Mouse (Mus musculus) midbrain, embryonic 11.5 days (tissue): ENCODE measurements around the gene Ifnk. TPM values are rescaled to one million over a fixed set of nuclear protein-coding genes. Genes with fewer than 3 reads are reported as not detected.

Experiments
- ATAC-seq: fragments of 200-750 bp; cut with Nextera tagmentation; 2 replicates; pipeline ENCODE4 v1.8.0; 2017; ENCODE audit warnings: moderate TSS enrichment, moderate library complexity; ENCODE audit not compliant: low FRiP score
- DNase-seq: peaks from one replicate; pipeline ENCODE4 v3.0.0; 2015; ENCODE audit warnings: low spot score; ENCODE audit errors: missing footprints
- H3K27ac ChIP-seq: fragments of 300-500 bp; sonication (generic); 2 replicates; pipeline ENCODE4 v1.5.1; 2014; ENCODE audit warnings: low read depth, low read length
- H3K27me3 ChIP-seq: fragments of 300-500 bp; sonication (generic); 2 replicates; pipeline ENCODE4 v1.6.1; 2014; ENCODE audit warnings: mild to moderate bottlenecking, low read length, moderate library complexity, mixed read lengths; ENCODE audit not compliant: control insufficient read depth, insufficient read depth
- H3K36me3 ChIP-seq: fragments of 300-500 bp; sonication (generic); 2 replicates; pipeline ENCODE4 v1.6.1; 2014; ENCODE audit warnings: mild to moderate bottlenecking, low read length, moderate library complexity, mixed read lengths; ENCODE audit not compliant: control insufficient read depth, insufficient read depth
- H3K4me1 ChIP-seq: fragments of 300-500 bp; sonication (generic); 2 replicates; pipeline ENCODE4 v1.6.1; 2014; ENCODE audit warnings: low read length; ENCODE audit not compliant: control insufficient read depth, insufficient read depth
- H3K4me2 ChIP-seq: fragments of 300-500 bp; sonication (generic); 2 replicates; pipeline ENCODE4 v1.6.1; 2014; ENCODE audit warnings: mild to moderate bottlenecking, moderate library complexity
- H3K4me3 ChIP-seq: fragments of 300-500 bp; sonication (generic); 2 replicates; pipeline ENCODE4 v1.5.1; 2014; ENCODE audit warnings: low read depth, low read length
- H3K9ac ChIP-seq: fragments of 300-500 bp; sonication (generic); 2 replicates; pipeline ENCODE4 v1.6.1; 2014; ENCODE audit warnings: low read length
- H3K9me3 ChIP-seq: fragments of 300-500 bp; sonication (generic); 2 replicates; pipeline ENCODE4 v1.6.1; 2016; ENCODE audit warnings: low read length; ENCODE audit not compliant: control insufficient read depth
- WGBS: fragments of 180-500 bp; shearing (Covaris S2); extraction: QIAGEN DNeasy Blood & Tissue Kit; methylation state at CpG from one replicate; pipeline ENCODE4 v1.1.7; 2014; 5-methylcytosine and 5-hydroxymethylcytosine counted together
- polyA plus RNA-seq: library from polyadenylated mRNA; unstranded; fragments of >200 nt; fragmentation: Nextera tagmentation; extraction: Ambion mirVana; gene quantifications from 2 replicates; pipeline ENCODE4 v1.2.1, GENCODE M21; 2014

Gene Ifnk
- polyA plus RNA-seq, 1 experiment from 2014 or later, result 0.46 TPM

GRCm38 (mm10) chr4:35148326-35148725 is 3.5 kb upstream of the Ifnk start:
- H3K27ac ChIP-seq, result no peak overlapping the region
- H3K4me1 ChIP-seq, result no peaks in the 10 kb centered on the region
- no peak for ATAC-seq
- peak; percentile 68 for DNase-seq
- no peak overlapping the region for H3K4me3 ChIP-seq
- no peaks in the 10 kb centered on the region for H3K9me3 ChIP-seq
- no peaks in the 10 kb centered on the region for H3K36me3 ChIP-seq
- H3K27me3 ChIP-seq, result no peaks in the 10 kb centered on the region
- H3K4me2 ChIP-seq, result no peak overlapping the region
- no peak overlapping the region for H3K9ac ChIP-seq
- WGBS, result 91% methylated on average over 4 of the region's 4 CpGs

DNA sequence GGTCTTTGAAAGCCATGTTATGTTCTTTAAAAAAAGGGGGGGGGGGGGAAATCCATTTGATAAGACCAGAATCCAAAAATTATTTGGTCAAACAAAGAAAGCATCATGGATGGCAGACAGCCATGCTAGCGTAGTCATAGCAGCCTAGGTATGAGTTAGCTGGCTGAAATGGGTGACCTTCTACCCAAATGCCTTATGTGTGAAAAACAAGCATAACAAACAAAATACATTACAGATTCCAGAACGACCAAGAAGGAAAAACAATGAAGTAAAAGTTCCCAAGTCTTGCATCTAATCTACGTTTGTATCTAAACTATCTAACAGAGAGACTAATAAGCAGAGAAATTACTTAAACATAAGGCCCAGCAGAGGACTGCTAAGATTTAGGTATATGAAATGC is 1.1 kb upstream of the Ifnk start:
- ATAC-seq (no peak), DNase-seq (peak; percentile 54)
- Histone ChIP-seq H3K27ac (no peak overlapping the region), H3K4me2 (no peak overlapping the region), H3K9ac (no peak overlapping the region), H3K4me3 (no peak overlapping the region), H3K9me3 (no peaks in the 10 kb centered on the region), H3K36me3 (no peaks in the 10 kb centered on the region), H3K4me1 (peaks cover 6% of the 10 kb centered on the region; the same call in 1 of the 2 replicates), H3K27me3 (no peaks in the 10 kb centered on the region)
- WGBS, result 78% methylated on average over 3 of the region's 3 CpGs

DNA sequence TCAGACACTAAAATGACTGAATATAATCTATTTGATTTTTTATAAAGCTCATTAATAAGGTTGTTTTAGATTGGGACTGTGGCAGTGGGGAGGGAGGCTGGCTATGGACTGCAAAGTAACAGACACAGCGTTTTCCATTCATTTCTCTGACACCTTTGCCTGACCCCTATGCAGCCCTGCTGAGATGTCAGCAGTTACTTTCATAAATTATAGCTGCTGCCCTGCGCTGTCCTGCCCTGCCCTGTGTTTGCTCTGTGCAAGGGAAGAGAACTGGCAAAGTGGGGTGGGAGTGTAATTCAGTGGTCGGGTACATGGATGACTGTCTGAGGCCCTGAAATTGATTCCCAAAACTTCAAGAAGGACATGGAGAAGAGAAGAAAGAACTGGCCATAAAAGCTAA is 2.2 kb downstream of the Ifnk start:
- peak; percentile 78 for DNase-seq
- H3K4me3 ChIP-seq, result no peak overlapping the region
- H3K27me3 ChIP-seq, result no peaks in the 10 kb centered on the region
- no peak overlapping the region for H3K9ac ChIP-seq
- ATAC-seq, result no peak
- H3K9me3 ChIP-seq, result no peaks in the 10 kb centered on the region
- H3K4me1 ChIP-seq, result peaks cover 11% of the 10 kb centered on the region; the same call in 1 of the 2 replicates
- H3K27ac ChIP-seq, result no peak overlapping the region
- 28% methylated on average over 3 of the region's 3 CpGs for WGBS
- no peaks in the 10 kb centered on the region for H3K36me3 ChIP-seq
- no peak overlapping the region for H3K4me2 ChIP-seq

DNA sequence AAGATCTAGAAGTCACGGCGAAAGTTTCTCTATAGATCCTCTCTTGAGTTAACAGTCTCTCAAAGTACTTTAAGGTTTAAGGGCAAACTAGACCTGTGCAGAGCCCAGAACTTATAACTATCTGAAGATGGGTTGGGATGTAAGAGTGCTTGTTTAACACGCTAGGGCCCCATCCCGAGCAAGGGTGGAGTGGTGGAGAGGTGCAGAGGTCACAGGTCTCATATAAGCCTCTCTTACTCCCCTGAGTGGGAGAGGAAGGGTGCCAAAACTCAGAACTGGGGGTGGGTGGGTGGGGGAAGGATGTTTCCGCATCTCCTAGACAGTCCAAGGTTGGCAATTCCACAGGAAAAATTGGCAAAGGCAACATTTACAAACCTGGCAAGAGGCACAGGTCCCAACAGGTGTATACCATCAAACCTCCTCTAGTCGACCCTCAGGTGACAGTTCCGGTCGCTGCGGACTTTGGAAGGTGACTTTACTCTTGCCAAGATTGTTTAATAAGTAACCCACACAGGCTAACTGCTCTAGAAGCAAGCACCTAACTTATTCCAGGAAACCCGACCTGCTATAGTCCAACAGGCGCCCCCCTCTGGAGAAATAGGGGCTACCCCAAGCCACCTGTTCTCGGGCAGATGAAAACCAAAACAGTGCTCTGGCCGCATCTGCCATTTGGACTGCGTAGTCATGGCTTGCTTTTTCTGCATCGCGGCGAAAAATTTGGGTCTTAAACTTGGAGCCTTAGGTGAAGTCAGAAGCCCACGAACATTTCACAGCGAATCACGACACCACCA is 3.5 kb downstream of the Ifnk start:
- ATAC-seq (peak; percentile 8; the same call in 1 of the 2 replicates), DNase-seq (peak; percentile 94)
- H3K9ac ChIP-seq, result peak overlapping the region; percentile 69; the same call in 1 of the 2 replicates
- peak overlapping the region; percentile 88 for H3K4me2 ChIP-seq
- H3K4me1 ChIP-seq, result peaks cover 11% of the 10 kb centered on the region; the same call in 1 of the 2 replicates
- 25% methylated on average over 20 of the region's 20 CpGs for WGBS
- H3K9me3 ChIP-seq, result no peaks in the 10 kb centered on the region
- H3K36me3 ChIP-seq, result no peaks in the 10 kb centered on the region
- H3K27ac ChIP-seq, result no peak overlapping the region; the same call in 1 of the 2 replicates
- H3K4me3 ChIP-seq, result peak overlapping the region; percentile 54
- no peaks in the 10 kb centered on the region for H3K27me3 ChIP-seq

GRCm38 (mm10) chr4:35156149-35156611 is 4.3 kb downstream of the Ifnk start:
- no peaks in the 10 kb centered on the region for H3K9me3 ChIP-seq
- WGBS, result 0% methylated on average over 26 of the region's 26 CpGs

DNA sequence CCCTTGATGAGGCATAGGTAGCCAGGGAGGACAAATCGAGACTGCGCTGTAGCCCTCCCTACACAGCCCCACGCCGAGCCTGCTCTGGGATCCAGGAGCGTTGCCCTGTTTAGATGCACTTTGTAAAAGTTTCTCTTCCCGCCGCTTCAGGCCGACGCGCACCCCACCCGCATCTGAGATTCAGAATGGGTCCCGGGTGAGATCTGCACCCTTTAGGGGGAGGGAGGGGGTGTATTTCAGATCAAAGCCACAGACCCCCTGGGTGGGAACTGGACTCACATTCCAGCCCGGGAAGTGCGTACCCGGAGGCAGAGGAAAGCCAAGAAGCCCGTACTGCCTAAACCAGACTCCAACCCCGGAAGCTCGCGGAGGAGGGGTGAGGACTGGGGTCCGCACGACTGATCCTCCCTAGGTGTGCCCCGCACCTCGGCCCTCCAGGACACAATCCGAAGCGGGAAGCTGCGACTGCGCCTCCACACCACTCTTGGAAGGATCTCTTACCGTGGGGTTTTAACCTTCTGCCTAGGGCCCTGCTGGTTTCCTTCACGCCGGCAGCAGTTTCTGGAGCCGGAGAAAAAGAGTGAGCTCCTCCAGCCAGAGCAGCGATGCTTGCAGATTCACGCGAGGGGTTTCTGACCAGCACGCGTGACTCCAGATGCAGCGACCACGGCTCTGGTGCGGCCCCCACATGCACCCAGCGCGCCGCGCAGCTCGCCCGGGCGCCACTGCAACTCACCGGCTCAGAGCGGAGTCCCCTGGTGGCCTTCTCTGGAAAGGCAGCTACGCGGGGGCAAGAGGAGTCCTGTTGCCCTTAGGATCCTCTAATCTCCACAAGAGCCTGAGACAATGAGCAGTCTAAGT is 5.1 kb downstream of the Ifnk start, which contains the start of gene Mob3b:
Gene Mob3b (minus strand): TSS at position 734 of the 861 bp plus-strand sequence.
- Histone ChIP-seq H3K27ac (peak within 1 kb of the TSS; percentile 75), H3K9ac (peak within 1 kb of the TSS; percentile 69), H3K4me2 (peak within 1 kb of the TSS; percentile 88), H3K27me3 (no peaks in the 10 kb centered on the region), H3K36me3 (no peaks in the 10 kb centered on the region), H3K9me3 (no peaks in the 10 kb centered on the region), H3K4me3 (peak within 1 kb of the TSS; percentile 54), H3K4me1 (peaks cover 11% of the 10 kb centered on the region; the same call in 1 of the 2 replicates)
- ATAC-seq (peak; percentile 85), DNase-seq (peak; percentile 98)
- under 1% methylated on average over 50 of the region's 50 CpGs for WGBS

More at GRCm38 (mm10) chr4:35156149-35156611, 4.3 kb downstream of the Ifnk start:
- Histone ChIP-seq H3K4me3 (peak overlapping the region; percentile 54), H3K27ac (peak overlapping the region; percentile 75), H3K4me2 (peak overlapping the region; percentile 88), H3K27me3 (no peaks in the 10 kb centered on the region), H3K36me3 (no peaks in the 10 kb centered on the region), H3K9ac (peak overlapping the region; percentile 69), H3K4me1 (peaks cover 11% of the 10 kb centered on the region; the same call in 1 of the 2 replicates)
- DNase-seq, result peak; percentile 97
- peak; percentile 88 for ATAC-seq

- WGBS, result 60% methylated on average over 11 of the region's 11 CpGs
These were observed 6.0 kb downstream of the Ifnk start for GRCm38 (mm10) chr4:35157815-35158214.

DNA sequence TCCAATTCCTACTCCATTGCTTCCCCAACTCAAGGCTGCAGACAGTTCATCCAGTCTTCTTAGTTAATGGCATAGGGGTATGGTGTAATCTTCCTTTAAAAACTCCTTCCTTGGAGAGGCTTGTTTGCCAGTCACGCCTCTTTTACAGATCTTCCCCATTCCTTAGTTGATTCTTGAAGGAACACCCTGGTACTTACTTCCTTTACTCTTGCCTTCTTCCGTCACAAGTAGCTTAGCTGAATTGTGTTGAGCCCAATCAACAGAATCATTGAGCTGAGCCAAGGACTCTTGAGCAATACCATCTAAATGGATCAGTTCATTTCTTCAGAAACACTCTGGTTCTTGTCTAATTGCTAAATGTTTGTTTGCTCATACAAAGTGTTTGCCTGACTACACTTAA is 13.4 kb downstream of the Ifnk start:
- WGBS, result 78% methylated on average over 2 of the region's 2 CpGs
- H3K4me2 ChIP-seq, result no peak overlapping the region
- H3K9me3 ChIP-seq, result no peaks in the 10 kb centered on the region
- H3K27ac ChIP-seq, result no peak overlapping the region
- H3K4me3 ChIP-seq, result no peak overlapping the region
- no peaks in the 10 kb centered on the region for H3K27me3 ChIP-seq
- H3K4me1 ChIP-seq, result no peaks in the 10 kb centered on the region
- DNase-seq (peak; percentile 39), ATAC-seq (no peak)
- H3K36me3 ChIP-seq, result no peaks in the 10 kb centered on the region
- H3K9ac ChIP-seq, result no peak overlapping the region

More at GRCm38 (mm10) chr4:35157815-35158214, 6.0 kb downstream of the Ifnk start:
- DNase-seq (peak; percentile 77), ATAC-seq (no peak)
- Histone ChIP-seq H3K4me1 (peaks cover 11% of the 10 kb centered on the region; the same call in 1 of the 2 replicates), H3K9me3 (no peaks in the 10 kb centered on the region), H3K27ac (no peak overlapping the region), H3K27me3 (no peaks in the 10 kb centered on the region), H3K9ac (no peak overlapping the region), H3K4me2 (no peak overlapping the region), H3K36me3 (no peaks in the 10 kb centered on the region), H3K4me3 (no peak overlapping the region)
